In genomic region chr7:62419105-62419492, GRCm38 (mm10) we compare ENCODE assay signal across 8 mouse cellular contexts. TPM values are rescaled to one million over a fixed set of nuclear protein-coding genes. Genes with fewer than 3 reads are reported as not detected.
DNase-seq lines count a peak whose midpoint lies in the region; ATAC-seq lines count a peak whose summit lies in the region.

No protein-coding gene starts in this region.

- H3K4me3 ChIP-seq in kidney, embryonic 16.5 days (ENCODE audit: low read length), result peak overlapping the region; percentile 68
- peak overlapping the region; percentile 68 for H3K4me3 ChIP-seq in embryonic facial prominence, embryonic 13.5 days
- H3K4me3 ChIP-seq in hindbrain, embryonic 16.5 days (ENCODE audit: low read length), result peak overlapping the region; percentile 52
- peak overlapping the region; percentile 73 for H3K4me3 ChIP-seq in midbrain, embryonic 15.5 days

- H3K9ac ChIP-seq in kidney, embryonic 16.5 days (replicated peaks; ENCODE audit: low read length), result peak overlapping the region; percentile 79
- H3K9ac ChIP-seq in embryonic facial prominence, embryonic 13.5 days, result peak overlapping the region; percentile 85
- H3K9ac ChIP-seq in hindbrain, embryonic 16.5 days (ENCODE audit: low read depth, low read length), result peak overlapping the region; percentile 64
- peak overlapping the region; percentile 54 for H3K9ac ChIP-seq in midbrain, embryonic 15.5 days

- H3K36me3 ChIP-seq in kidney, embryonic 16.5 days (ENCODE audit: insufficient read depth, low read length), result no peaks in the 10 kb centered on the region
- H3K36me3 ChIP-seq in embryonic facial prominence, embryonic 13.5 days, result no peaks in the 10 kb centered on the region
- no peaks in the 10 kb centered on the region for H3K36me3 ChIP-seq in hindbrain, embryonic 16.5 days (ENCODE audit: control insufficient read depth, insufficient read depth, low read length)
- no peaks in the 10 kb centered on the region for H3K36me3 ChIP-seq in midbrain, embryonic 15.5 days (replicated peaks)

- H3K4me2 ChIP-seq in kidney, embryonic 16.5 days (replicated peaks; ENCODE audit: low read depth, low read length), result peak overlapping the region; percentile 54
- peak overlapping the region; percentile 76 for H3K4me2 ChIP-seq in embryonic facial prominence, embryonic 13.5 days
- H3K4me2 ChIP-seq in hindbrain, embryonic 16.5 days (ENCODE audit: low read length), result peak overlapping the region; percentile 68
- peak overlapping the region; percentile 68 for H3K4me2 ChIP-seq in midbrain, embryonic 15.5 days

- 59% methylated on average over 17 of the region's 17 CpGs for WGBS in kidney, embryonic 16.5 days
- 66% methylated on average over 17 of the region's 17 CpGs for WGBS in embryonic facial prominence, embryonic 13.5 days
- WGBS in hindbrain, embryonic 16.5 days, result 42% methylated on average over 17 of the region's 17 CpGs
- WGBS in midbrain, embryonic 15.5 days, result 47% methylated on average over 17 of the region's 17 CpGs

- peak; percentile 65 for ATAC-seq in kidney, embryonic 16.5 days (ENCODE audit: low FRiP score, low TSS enrichment)
- peak; percentile 56; the same call in 1 of the 2 replicates for ATAC-seq in embryonic facial prominence, embryonic 13.5 days (ENCODE audit: insufficient number of reproducible peaks, insufficient read depth, low FRiP score, low TSS enrichment, low read depth)
- ATAC-seq in hindbrain, embryonic 16.5 days, result no peak
- ATAC-seq in midbrain, embryonic 15.5 days (replicated peaks), result no peak

- H3K27ac ChIP-seq in kidney, embryonic 16.5 days (ENCODE audit: low read length), result no peak overlapping the region
- H3K27ac ChIP-seq in embryonic facial prominence, embryonic 13.5 days, result no peak overlapping the region
- H3K27ac ChIP-seq in hindbrain, embryonic 16.5 days (ENCODE audit: low read depth, low read length), result peak overlapping the region; percentile 69
- peak overlapping the region; percentile 89 for H3K27ac ChIP-seq in midbrain, embryonic 15.5 days

- DNase-seq in kidney, postnatal 10 days, result no peak
- no peak for DNase-seq in cerebellum, adult 11-12 months
- no peak for DNase-seq in gastrocnemius, adult 8-10 months (ENCODE audit: low spot score in 2 of 2)
- no peak for DNase-seq in kidney, postnatal 36 days

- H3K9me3 ChIP-seq in kidney, embryonic 16.5 days (ENCODE audit: low read length), result peaks cover 9% of the 10 kb centered on the region; the same call in 1 of the 2 replicates
- H3K9me3 ChIP-seq in embryonic facial prominence, embryonic 13.5 days, result peaks cover 8% of the 10 kb centered on the region
- H3K9me3 ChIP-seq in hindbrain, embryonic 16.5 days (ENCODE audit: control insufficient read depth, low read length), result no peaks in the 10 kb centered on the region; the same call in 1 of the 2 replicates
- 0 out of 2 replicates have a peak, but pooled peaks cover 2% of the 10 kb centered on the region for H3K9me3 ChIP-seq in midbrain, embryonic 15.5 days

- peaks cover 8% of the 10 kb centered on the region for H3K4me1 ChIP-seq in kidney, embryonic 16.5 days (ENCODE audit: insufficient read depth, low read length)
- H3K4me1 ChIP-seq in embryonic facial prominence, embryonic 13.5 days, result peaks cover 9% of the 10 kb centered on the region
- peaks cover 4% of the 10 kb centered on the region; the same call in 1 of the 2 replicates for H3K4me1 ChIP-seq in hindbrain, embryonic 16.5 days (ENCODE audit: control insufficient read depth, insufficient read depth, low read depth, low read length)
- H3K4me1 ChIP-seq in midbrain, embryonic 15.5 days, result peaks cover 9% of the 10 kb centered on the region

- no peaks in the 10 kb centered on the region; the same call in 1 of the 2 replicates for H3K27me3 ChIP-seq in kidney, embryonic 16.5 days (ENCODE audit: insufficient read depth, low read length)
- H3K27me3 ChIP-seq in embryonic facial prominence, embryonic 13.5 days, result peaks cover 7% of the 10 kb centered on the region
- no peaks in the 10 kb centered on the region for H3K27me3 ChIP-seq in hindbrain, embryonic 16.5 days (replicated peaks; ENCODE audit: control insufficient read depth, insufficient read depth, low read length)
- H3K27me3 ChIP-seq in midbrain, embryonic 15.5 days (replicated peaks), result no peaks in the 10 kb centered on the region

RNA-seq across cellular contexts. Expression of gene Mkrn3, which starts 0.8 kb away (rescaled TPM):
- polyA plus RNA-seq in kidney, embryonic 16.5 days (2015; fragmentation: Nextera tagmentation; extraction: Ambion mirVana), result 5.1 and 5.2 TPM in 2 replicates
- polyA plus RNA-seq in embryonic facial prominence, embryonic 13.5 days (2015; fragmentation: Nextera tagmentation; extraction: Ambion mirVana), result 7.4 and 7.5 TPM in 2 replicates
- polyA plus RNA-seq in hindbrain, embryonic 16.5 days (2015; fragmentation: Nextera tagmentation; extraction: Ambion mirVana), result 21.1 and 23.8 TPM in 2 replicates
- polyA plus RNA-seq in midbrain, embryonic 15.5 days (2015; fragmentation: Nextera tagmentation; extraction: Ambion mirVana), result 24.6 and 24.8 TPM in 2 replicates
- total RNA-seq in gastrocnemius, adult 8-10 months (2022), result under 1 TPM in 3 of 4 experiments, not detected in 1; 0.12 to 0.32 (median 0.25) TPM

RNA-seq across cellular contexts. Expression of gene Magel2, which starts 42.3 kb away (rescaled TPM):
- polyA plus RNA-seq in kidney, embryonic 16.5 days (2015; fragmentation: Nextera tagmentation; extraction: Ambion mirVana), result 0.74 and 1.1 TPM in 2 replicates
- 2.9 and 3.2 TPM in 2 replicates for polyA plus RNA-seq in embryonic facial prominence, embryonic 13.5 days (2015; fragmentation: Nextera tagmentation; extraction: Ambion mirVana)
- 13.7 and 18.9 TPM in 2 replicates for polyA plus RNA-seq in hindbrain, embryonic 16.5 days (2015; fragmentation: Nextera tagmentation; extraction: Ambion mirVana)
- polyA plus RNA-seq in midbrain, embryonic 15.5 days (2015; fragmentation: Nextera tagmentation; extraction: Ambion mirVana), result 21.6 and 24.9 TPM in 2 replicates
- total RNA-seq in gastrocnemius, adult 8-10 months (2022), result not detected

RNA-seq across cellular contexts. Expression of gene Peg12, which starts 45.2 kb away (rescaled TPM):
- polyA plus RNA-seq in kidney, embryonic 16.5 days (2015; fragmentation: Nextera tagmentation; extraction: Ambion mirVana), result 24.2 and 25.4 TPM in 2 replicates
- polyA plus RNA-seq in embryonic facial prominence, embryonic 13.5 days (2015; fragmentation: Nextera tagmentation; extraction: Ambion mirVana), result 29.3 and 31.5 TPM in 2 replicates
- 8.3 and 9.8 TPM in 2 replicates for polyA plus RNA-seq in hindbrain, embryonic 16.5 days (2015; fragmentation: Nextera tagmentation; extraction: Ambion mirVana)
- polyA plus RNA-seq in midbrain, embryonic 15.5 days (2015; fragmentation: Nextera tagmentation; extraction: Ambion mirVana), result 9.8 and 11.5 TPM in 2 replicates
- under 1 TPM; 0.11 to 0.31 (median 0.23) TPM for total RNA-seq in gastrocnemius, adult 8-10 months (2022)

Comparison
In these comparisons a context has a peak if more than half of its experiments do, and no peak if none do; other contexts are left out.
1. ATAC-seq: peak in kidney, embryonic 16.5 days (single experiment) and embryonic facial prominence, embryonic 13.5 days (single experiment); none in hindbrain, embryonic 16.5 days (single experiment) and midbrain, embryonic 15.5 days (single experiment).
2. H3K27ac ChIP-seq: peak in hindbrain, embryonic 16.5 days (single experiment) and midbrain, embryonic 15.5 days (single experiment); none in kidney, embryonic 16.5 days (single experiment) and embryonic facial prominence, embryonic 13.5 days (single experiment).
3. Peak in every context shown above with its lines, with median percentiles within 50 percentile points of each other: H3K4me2 ChIP-seq, H3K4me3 ChIP-seq and H3K9ac ChIP-seq.